Mouse (Mus musculus) kidney, adult 2 months (tissue): Measurements from ENCODE around the gene Utrn. TPM values are rescaled to one million over a fixed set of nuclear protein-coding genes. Genes with fewer than 3 reads are reported as not detected.

ENCODE experiments used
- DNase-seq: peaks from one replicate; pipeline ENCODE4 v3.0.0; 2021
- H3K27ac ChIP-seq: fragments of 200-500 bp; 2 replicates; pipeline ENCODE4 v1.5.1; 2012; ENCODE audit warnings: low read depth, low read length, control low read depth, inconsistent platforms; ENCODE audit not compliant: insufficient read depth
- H3K27me3 ChIP-seq: fragments of 200-500 bp; replicated peaks from 2 replicates; pipeline ENCODE4 v1.6.1; 2012; ENCODE audit warnings: mild to moderate bottlenecking, moderate library complexity, low read length, inconsistent platforms; ENCODE audit not compliant: control insufficient read depth, insufficient read depth
- H3K36me3 ChIP-seq: fragments of 200-500 bp; 2 replicates; pipeline ENCODE4 v1.6.1; 2012; ENCODE audit warnings: mild to moderate bottlenecking, moderate library complexity, low read length, inconsistent platforms; ENCODE audit not compliant: control insufficient read depth, insufficient read depth
- H3K4me1 ChIP-seq: fragments of 200-500 bp; 2 replicates; pipeline ENCODE4 v1.6.1; 2011; ENCODE audit warnings: low read length; ENCODE audit not compliant: control insufficient read depth, insufficient read depth
- H3K4me3 ChIP-seq: fragments of 200-500 bp; 2 replicates; pipeline ENCODE4 v1.5.1; 2011; ENCODE audit warnings: mild to moderate bottlenecking, low read depth, low read length, control low read depth; ENCODE audit not compliant: insufficient read depth
- CTCF ChIP-seq: fragments of 200-500 bp; conservative IDR thresholded peaks from 2 replicates; pipeline ENCODE4 v1.5.1; 2011; ENCODE audit warnings: low read depth, mild to moderate bottlenecking, control low read depth, low read length, moderate library complexity, mixed read lengths; ENCODE audit not compliant: insufficient read depth, insufficient read length
- POLR2A ChIP-seq: fragments of 200-500 bp; IDR thresholded peaks from one replicate; pipeline ENCODE4 v1.6.1; 2011; ENCODE audit warnings: low read depth, low read length, control low read depth
- WGBS: fragments of 180-500 bp; shearing (Covaris S2); methylation state at CpG from one replicate; pipeline ENCODE4 v1.1.7; 2018; 5-methylcytosine and 5-hydroxymethylcytosine counted together
- polyA plus RNA-seq: library from polyadenylated mRNA; depleted of rRNA; stranded (reverse); fragments of >200 nt; gene quantifications from 2 replicates; pipeline ENCODE4 v1.2.3, GENCODE M21; 2012

Gene Utrn
- polyA plus RNA-seq, 1 experiment, result 20.8 TPM

DNA sequence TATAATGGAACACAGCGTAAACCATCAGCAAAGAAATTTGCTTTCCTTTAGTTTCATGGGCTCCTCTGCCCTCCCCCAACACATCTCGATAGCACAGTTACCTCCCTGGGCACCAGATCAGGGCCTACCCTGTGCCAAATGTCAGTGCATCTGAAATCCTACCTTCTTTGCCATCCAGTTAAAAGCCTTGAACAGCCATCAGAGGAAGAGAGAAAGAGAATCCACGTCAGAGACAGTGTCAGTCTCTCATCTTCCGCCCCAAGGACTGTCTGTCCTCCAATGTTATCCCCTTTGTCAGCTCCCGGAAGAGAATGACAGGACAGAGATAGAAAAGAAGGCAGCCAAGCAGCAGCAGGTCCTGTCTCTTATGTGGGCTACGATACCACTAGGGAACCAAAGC, 15.4 kb downstream of the Utrn start:
- Histone ChIP-seq H3K36me3 (no peaks in the 10 kb centered on the region), H3K4me1 (peaks cover 17% of the 10 kb centered on the region), H3K27ac (peak overlapping the region; percentile 88), H3K4me3 (no peak overlapping the region), H3K27me3 (no peaks in the 10 kb centered on the region)
- no peak for TF ChIP-seq POLR2A
- no peak for TF ChIP-seq CTCF
- 70% methylated on average over 6 of the region's 6 CpGs for WGBS
- DNase-seq, result no peak

DNA sequence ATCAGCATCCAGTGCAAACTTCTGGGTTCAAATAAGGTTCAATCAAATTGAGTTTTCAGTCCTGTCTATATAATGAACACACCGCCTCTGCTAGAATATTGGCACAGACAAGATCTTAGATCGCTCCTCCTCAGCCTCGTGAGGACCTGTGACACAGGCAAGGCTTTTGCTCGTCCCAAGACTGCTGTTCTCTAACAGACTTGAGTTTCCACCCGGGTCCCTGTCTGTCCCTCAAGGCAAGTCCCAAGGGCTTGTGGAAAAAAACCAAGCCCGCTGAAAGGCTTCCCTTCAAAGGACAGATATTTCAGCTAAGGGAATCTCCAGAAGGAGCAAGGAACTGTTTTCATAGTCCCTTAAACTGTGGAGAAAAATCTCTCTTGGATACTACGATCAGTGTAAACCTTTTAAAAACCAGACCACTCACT, 16.0 kb downstream of the Utrn start:
- Histone ChIP-seq H3K4me1 (peaks cover 17% of the 10 kb centered on the region), H3K27ac (peak overlapping the region; percentile 88), H3K27me3 (no peaks in the 10 kb centered on the region), H3K4me3 (no peak overlapping the region), H3K36me3 (no peaks in the 10 kb centered on the region)
- WGBS, result 32% methylated on average over 7 of the region's 7 CpGs
- DNase-seq, result peak; percentile 41
- TF ChIP-seq POLR2A (no peak), CTCF (no peak)

DNA sequence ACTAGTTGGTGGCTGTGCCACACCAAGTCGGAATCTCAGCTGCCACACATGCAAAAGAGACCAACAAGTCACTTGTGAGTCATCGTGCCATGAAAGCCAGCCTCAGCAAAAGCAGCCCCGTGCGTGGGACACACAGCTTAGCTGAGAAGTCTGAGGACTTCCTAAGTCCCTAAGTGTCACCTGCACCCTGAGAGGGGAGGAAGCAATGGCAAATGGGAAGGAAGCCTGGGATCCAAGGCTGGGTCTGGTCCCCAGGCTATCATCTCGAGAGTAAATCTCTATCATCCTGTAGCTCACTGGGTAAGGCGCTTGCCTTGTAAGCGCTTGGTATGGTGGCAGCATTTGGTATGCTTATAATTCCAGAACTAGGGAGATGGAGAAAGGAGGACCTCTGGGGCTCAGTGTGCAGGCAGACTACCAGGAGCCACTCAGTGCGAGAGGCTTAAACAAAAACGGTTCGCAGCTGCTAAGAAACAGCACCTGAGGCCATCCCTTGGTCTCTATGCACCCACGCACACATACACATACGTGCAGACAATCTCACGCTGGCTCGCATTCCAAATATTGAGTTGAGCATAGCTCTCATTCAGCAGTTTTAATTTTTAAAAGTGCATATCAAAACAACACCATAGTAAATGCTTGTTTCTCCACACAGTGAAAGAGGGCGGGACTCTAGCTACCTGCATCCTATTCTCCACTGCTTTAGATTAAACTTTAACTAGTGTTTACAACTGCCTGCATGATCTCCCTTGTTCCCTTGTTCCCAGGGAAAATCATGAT, 16.6 kb downstream of the Utrn start:
- peak; percentile 62 for DNase-seq
- H3K27me3 ChIP-seq, result no peaks in the 10 kb centered on the region
- H3K27ac ChIP-seq, result peak overlapping the region; percentile 88
- no peaks in the 10 kb centered on the region for H3K36me3 ChIP-seq
- peaks cover 17% of the 10 kb centered on the region for H3K4me1 ChIP-seq
- TF ChIP-seq CTCF, result no peak
- no peak for TF ChIP-seq POLR2A
- WGBS, result 56% methylated on average over 15 of the region's 15 CpGs
- H3K4me3 ChIP-seq, result no peak overlapping the region

DNA sequence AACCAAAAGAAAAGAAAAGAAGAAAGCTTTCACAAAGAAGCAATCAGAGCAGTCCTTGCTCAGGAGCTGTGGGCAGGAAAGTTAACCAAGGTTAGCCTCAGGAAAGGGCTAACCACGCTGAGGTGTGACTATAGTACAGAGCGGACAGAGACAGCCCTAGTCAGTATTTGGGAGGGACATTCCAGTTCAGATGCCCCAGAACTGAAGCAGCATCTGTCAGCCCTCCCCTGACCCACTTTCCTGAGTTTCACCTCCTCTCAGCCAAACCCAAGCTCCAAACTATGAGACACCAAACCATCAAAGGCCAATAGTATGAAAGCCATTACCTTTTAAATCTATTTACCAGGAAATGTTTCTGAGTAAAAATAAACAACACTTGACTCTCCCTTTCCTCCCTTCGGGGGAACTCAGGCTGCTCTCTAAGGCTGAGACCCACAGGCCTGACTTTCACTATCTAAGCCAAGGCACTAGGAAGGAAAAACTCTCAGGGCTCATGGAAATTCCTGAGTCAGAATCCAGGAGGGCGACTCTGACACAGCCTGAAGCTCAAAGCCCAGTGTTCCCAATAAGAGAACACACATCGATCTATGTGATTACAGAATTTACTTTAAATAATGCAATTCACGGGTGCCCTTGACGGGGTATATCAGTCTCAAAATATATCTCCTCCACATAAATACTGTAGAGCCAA, 18.2 kb downstream of the Utrn start:
- Histone ChIP-seq H3K4me1 (peaks cover 17% of the 10 kb centered on the region), H3K4me3 (no peak overlapping the region), H3K27me3 (no peaks in the 10 kb centered on the region), H3K36me3 (no peaks in the 10 kb centered on the region), H3K27ac (peak overlapping the region; percentile 20; the same call in 1 of the 2 replicates)
- TF ChIP-seq POLR2A, result no peak
- no peak for TF ChIP-seq CTCF
- no peak for DNase-seq
- 68% methylated on average over 7 of the region's 7 CpGs for WGBS

DNA sequence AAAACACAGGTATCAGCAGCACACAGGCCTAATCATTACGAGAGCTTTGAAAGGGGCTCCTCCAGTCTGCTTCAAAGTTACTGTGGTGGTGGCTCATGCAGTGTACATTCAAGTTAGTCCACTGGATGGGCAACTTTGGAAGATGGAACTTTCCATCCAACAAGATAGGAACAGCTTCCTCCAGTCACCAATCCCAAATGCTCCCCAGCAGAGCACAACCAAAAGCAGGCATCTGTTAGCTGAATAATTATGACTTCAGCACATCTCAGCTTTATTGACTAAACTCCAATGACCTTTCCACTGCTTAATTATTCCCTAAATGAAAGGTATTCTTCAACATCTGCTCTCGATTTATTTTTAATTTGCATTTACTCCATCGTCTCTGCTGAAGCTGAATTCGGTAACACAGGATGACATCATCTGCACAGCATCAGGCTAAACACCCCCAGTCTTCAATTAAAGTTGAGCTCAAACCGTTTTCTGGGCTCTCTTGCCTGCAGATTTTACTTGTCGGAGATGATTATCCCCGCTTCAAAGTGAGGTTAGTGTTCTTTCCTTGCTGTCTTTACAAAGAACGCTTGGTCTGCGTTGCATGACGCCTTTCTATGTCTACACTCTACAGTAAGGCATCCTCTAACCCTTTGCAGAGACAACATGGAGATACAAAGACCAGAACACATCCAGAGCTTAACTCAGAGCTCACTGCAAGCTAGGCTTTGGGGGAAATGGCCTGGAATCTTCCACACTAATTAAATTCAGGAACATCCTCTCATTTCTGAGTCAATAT, 20.6 kb downstream of the Utrn start:
- 0 out of 2 replicates have a peak overlapping the region, but pooled peaks have one; percentile 3 for H3K27ac ChIP-seq
- DNase-seq, result no peak
- no peaks in the 10 kb centered on the region for H3K27me3 ChIP-seq
- no peaks in the 10 kb centered on the region for H3K36me3 ChIP-seq
- peaks cover 14% of the 10 kb centered on the region for H3K4me1 ChIP-seq
- 67% methylated on average over 10 of the region's 10 CpGs for WGBS
- no peak overlapping the region for H3K4me3 ChIP-seq
- TF ChIP-seq POLR2A (no peak), CTCF (no peak)

DNA sequence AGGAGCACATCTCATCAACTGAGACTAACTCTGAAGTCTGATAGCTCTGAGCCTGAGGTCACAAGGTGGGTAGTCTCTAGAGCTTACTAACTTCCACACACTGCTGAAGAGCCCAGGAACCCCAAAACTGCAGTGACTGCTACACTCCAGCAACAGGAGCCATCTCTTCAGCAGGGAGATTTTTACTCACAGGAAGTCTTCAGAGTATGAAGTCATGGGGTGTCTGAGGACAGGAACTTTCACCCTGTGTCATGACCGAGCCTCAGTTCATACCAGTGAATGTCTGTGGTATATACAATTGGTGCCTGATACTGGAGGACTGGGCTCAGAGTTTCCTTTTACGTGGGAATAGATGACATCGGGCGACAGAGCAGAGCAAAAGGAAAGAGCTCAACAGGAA, 26.6 kb downstream of the Utrn start:
- H3K36me3 ChIP-seq, result no peaks in the 10 kb centered on the region
- TF ChIP-seq CTCF, result no peak
- TF ChIP-seq POLR2A, result no peak
- H3K4me1 ChIP-seq, result peaks cover 9% of the 10 kb centered on the region
- H3K4me3 ChIP-seq, result no peak overlapping the region
- no peak for DNase-seq
- H3K27ac ChIP-seq, result no peak overlapping the region
- no peaks in the 10 kb centered on the region for H3K27me3 ChIP-seq
- WGBS, result 77% methylated on average over 4 of the region's 4 CpGs

DNA sequence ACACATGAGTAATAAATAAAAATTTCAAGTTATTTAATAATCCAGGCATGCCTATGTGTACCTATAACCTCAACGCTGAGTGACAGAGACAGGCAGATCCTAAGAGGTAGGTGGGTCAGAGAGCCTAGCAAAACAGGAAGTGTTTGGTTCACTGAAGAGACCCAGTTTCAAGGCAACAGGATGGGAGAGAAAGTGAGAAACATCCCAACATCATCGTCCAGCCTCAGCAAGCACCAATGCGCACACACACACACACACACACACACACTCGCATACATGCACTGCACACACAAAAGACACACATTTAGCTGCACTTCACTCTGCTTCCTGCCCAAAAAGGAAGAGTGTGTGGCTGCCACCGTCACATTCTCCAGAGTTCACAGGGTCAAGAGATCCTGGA, 27.7 kb downstream of the Utrn start:
- no peak for DNase-seq
- H3K36me3 ChIP-seq, result no peaks in the 10 kb centered on the region
- no peak for TF ChIP-seq CTCF
- TF ChIP-seq POLR2A, result no peak
- no peaks in the 10 kb centered on the region for H3K27me3 ChIP-seq
- WGBS, result 60% methylated on average over 5 of the region's 5 CpGs
- H3K4me3 ChIP-seq, result no peak overlapping the region
- H3K4me1 ChIP-seq, result peaks cover 9% of the 10 kb centered on the region
- no peak overlapping the region for H3K27ac ChIP-seq
